Mouse (Mus musculus) frontal cortex, postnatal 36 days (tissue): ENCODE measurements around the gene Ggt6.

Experiments
- DNase-seq, 2 experiments: peaks; one replicate each; pipeline ENCODE4 v3.0.0; 2022; ENCODE audit warnings: low spot score in 2 of 2

The Ggt6 gene

GRCm38 (mm10) chr11:72473540-72473939, 38.2 kb downstream of the Ggt6 start:
- DNase-seq = no peak

GRCm38 (mm10) chr11:72474926-72475325, 39.6 kb downstream of the Ggt6 start:
- DNase-seq = no peak

GRCm38 (mm10) chr11:72475408-72475807, 40.1 kb downstream of the Ggt6 start:
- DNase-seq = no peak

- no peak for DNase-seq
Measured at GRCm38 (mm10) chr11:72476074-72476625, 40.8 kb downstream of the Ggt6 start.

- DNase-seq = no peak
Measured at GRCm38 (mm10) chr11:72477182-72477581, 41.9 kb downstream of the Ggt6 start.

GRCm38 (mm10) chr11:72477653-72478052, 42.3 kb downstream of the Ggt6 start:
- no peak for DNase-seq

- DNase-seq = no peak
Measured at GRCm38 (mm10) chr11:72478228-72478627, 42.9 kb downstream of the Ggt6 start.

GRCm38 (mm10) chr11:72479499-72479898, 44.2 kb downstream of the Ggt6 start:
- DNase-seq = no peak

- DNase-seq = no peak
Measured at GRCm38 (mm10) chr11:72481313-72481712, 46.0 kb downstream of the Ggt6 start.

- no peak for DNase-seq
Measured at GRCm38 (mm10) chr11:72481952-72482351, 46.6 kb downstream of the Ggt6 start.

- DNase-seq = no peak
Measured at GRCm38 (mm10) chr11:72484549-72484948, 49.2 kb downstream of the Ggt6 start.

GRCm38 (mm10) chr11:72485157-72485556, 49.8 kb downstream of the Ggt6 start:
- no peak for DNase-seq

GRCm38 (mm10) chr11:72485960-72486359, 50.6 kb downstream of the Ggt6 start:
- DNase-seq = no peak

GRCm38 (mm10) chr11:72487171-72487570, 51.8 kb downstream of the Ggt6 start:
- no peak for DNase-seq

GRCm38 (mm10) chr11:72487739-72488138, 52.4 kb downstream of the Ggt6 start:
- DNase-seq = no peak
